Mouse (Mus musculus): Measurements from ENCODE around the gene F11.

The F11 gene

DNA sequence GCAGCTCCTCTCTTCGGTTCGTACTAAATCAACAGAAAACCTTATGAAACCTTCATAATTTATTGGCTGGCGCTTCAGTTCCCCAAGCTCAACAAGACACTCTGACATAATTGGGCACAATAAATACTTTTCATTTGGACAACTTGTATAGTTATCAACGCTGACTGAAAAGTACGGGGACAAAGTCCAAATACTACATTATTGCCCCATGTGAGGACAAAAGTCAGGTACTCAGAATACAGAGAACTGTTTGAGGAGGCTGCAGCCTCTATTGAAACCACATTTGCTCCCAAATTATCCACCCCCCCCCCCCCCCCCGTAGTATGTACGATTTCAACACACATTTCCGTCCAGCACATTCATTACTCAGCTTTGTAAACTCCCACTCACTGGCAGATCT, 22.5 kb downstream of the F11 start:
- no peak for DNase-seq (ENCODE audit: low spot score)

DNA sequence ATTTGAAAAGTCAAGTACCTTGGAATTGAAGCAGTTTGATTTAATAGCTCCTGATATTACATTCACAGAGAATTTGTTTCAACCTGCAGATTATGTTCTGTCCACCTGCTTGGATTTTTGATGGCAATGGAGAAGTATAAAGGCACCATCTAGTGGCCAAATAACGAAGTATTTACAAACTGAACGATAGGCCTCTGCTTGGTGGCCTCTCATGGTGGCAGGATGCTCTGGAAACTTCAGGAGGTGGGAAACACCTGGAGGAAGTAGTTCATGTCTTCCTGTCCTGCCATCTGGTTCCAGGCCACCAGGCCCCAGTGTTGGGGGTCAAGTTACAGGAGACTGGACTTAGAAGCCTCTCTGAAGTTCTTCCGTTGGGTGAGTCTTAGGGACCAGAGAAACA, 23.5 kb downstream of the F11 start:
- DNase-seq (ENCODE audit: low spot score): peak; percentile 34

DNA sequence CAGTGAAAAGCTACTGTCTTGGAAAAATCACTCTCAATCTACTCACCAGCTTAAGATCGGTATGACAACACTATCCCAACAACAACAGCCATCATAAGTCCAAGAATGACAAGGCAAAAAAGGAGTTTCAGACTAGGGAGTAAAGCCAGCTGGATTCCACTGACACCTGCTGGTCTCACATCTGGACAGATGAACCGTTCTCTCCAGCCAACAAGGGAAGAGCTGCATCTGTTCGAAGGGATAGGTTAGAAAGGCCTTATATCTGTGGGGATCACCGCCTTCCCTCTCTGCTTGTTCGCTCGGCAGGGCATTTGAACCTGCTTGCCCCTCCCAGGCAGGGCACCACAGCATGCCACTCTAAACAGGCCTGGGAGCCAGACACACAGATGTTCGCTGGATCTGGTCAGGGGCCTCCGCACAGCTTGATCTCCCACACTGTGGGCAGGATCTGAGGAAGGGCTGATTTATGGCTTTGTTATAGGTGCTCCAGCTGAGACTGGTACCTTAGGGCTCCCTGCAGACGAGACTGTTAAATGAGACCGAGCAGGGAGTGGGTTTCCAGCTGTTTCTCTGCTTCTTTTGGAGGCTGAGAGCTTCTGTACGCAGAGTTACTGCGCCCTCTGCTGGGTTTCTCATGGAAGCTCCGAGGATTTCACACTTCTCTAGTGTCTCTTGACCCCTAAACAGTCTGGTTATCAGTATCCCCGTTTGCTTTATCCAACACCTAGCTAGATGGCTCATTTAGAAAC, 25.5 kb downstream of the F11 start:
- DNase-seq (ENCODE audit: low spot score): peak; percentile 45

DNA sequence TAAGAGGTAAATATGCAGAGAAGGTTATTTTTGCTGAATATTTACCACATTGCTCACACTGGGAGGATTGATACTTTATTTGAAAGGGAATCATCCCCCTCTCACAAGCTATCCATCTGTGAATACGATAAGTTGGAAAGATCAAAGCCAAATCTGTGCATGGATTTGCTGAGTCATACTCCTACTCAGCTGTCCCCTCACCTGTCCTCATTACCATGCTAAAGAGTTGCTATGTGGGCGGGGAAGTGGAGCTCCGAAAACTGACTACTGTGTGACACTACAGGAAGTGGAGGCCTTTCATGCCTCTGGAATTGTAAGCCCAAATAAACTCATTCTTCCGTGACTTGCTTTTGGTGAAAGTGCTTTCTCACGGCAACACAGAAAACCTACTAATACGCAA, 26.6 kb downstream of the F11 start:
- DNase-seq (ENCODE audit: low spot score): no peak

DNA sequence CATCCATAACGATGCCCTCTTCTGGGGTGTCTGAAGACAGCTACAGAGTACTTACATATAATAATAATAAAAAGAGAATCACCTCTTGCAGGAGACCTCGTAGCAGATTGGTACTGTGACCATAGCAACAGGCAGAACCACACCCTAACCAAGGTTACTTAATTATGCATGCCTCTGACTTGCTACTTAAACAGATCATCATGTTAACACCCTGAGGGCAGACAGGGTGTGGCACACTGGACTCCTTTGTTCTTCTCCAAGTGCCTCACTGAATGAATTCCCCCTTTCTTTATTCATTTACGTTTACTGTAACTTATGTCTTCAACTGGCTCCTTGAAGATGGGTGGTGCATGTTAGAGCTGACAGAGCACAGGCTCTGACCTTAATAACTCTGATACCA, 28.6 kb downstream of the F11 start:
- DNase-seq (ENCODE audit: low spot score): no peak

DNA sequence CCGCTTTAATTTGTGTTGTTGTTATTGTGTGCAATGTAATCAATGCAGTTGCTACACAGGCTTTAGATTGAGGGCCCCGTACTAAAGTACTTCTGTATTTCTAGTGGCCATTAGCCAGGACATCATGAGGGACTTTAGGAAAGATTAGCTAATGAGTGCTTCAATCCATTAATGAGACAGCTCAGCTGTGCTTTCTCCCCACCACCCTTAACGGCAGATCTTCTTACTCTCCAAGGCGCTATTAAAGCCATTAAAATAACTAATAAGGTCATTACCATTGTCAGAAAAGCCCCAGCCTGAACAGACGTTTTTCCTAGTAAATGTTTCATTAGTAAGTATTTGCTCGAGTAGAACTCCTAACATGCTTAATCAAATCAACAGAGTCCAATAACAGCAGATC, 59.4 kb downstream of the F11 start:
- no peak for DNase-seq (ENCODE audit: low spot score)

DNA sequence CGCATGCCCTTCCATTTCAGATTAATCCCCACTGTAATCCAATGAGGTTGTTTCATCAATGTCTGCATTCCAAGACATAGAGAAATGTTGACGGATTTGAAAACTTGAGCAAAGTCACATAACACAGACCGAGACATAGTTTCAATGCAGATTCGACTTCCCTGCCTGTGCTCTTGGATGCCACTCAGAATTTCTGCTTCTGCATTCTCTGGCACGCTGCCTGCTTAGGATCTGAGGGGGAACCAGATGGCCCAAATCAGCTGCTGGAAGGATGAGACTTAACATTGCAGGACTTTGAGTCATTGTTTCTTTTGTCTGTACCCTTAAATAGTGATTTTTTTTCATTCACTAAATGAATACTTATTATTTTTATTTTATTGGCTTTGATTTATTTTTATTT, 60.2 kb downstream of the F11 start:
- DNase-seq (ENCODE audit: low spot score): no peak

DNA sequence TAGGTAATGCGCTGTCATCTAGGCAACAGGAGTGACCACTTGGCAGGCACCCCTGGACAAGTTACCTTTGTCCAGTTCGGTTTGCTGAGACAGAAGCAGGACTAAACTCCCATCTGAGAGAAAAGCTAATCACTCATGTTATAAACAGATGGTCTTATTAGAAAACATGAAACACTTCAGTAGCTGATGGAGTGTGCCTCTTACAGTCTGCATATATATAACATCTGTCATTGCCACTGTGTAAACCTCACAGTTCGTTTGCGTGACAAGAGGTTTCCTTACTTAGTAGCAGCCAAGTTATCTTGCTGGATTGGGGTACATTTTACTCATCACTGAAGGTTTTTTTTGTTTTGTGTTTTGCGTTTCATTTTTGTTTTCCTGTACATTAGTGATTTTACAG, 64.5 kb downstream of the F11 start:
- DNase-seq (ENCODE audit: low spot score): no peak

DNA sequence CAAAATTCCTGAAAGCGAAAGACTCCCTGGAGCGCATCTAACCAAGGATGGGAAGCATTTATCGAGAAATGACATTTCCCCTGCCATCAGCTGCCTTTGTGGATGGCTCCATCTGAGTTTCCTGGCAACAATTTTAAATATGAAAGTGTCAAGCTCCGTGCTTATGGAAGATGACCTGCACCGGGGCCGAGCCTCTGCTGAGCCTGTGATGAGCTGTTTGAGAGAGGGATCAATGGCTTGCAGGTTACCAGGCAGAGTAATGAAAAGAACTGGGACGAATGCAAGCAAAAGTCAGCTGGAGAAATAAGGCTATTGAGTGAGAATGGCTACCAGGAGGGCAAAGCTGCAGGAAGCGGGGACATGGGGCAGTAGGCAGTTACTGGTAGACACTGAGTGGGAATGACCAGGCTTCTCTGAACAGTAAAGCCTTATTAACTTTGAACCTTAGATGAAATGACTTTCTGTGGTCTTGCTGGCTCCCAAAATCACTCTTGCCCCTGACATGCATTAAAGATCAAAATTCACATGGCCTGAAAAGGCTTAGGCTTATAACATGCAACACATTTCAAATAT, 65.8 kb downstream of the F11 start:
- DNase-seq (ENCODE audit: low spot score): no peak

All from ovary, postnatal 14 days (tissue).